7 mouse cellular contexts compared by ENCODE assay signal in the genomic region with DNA sequence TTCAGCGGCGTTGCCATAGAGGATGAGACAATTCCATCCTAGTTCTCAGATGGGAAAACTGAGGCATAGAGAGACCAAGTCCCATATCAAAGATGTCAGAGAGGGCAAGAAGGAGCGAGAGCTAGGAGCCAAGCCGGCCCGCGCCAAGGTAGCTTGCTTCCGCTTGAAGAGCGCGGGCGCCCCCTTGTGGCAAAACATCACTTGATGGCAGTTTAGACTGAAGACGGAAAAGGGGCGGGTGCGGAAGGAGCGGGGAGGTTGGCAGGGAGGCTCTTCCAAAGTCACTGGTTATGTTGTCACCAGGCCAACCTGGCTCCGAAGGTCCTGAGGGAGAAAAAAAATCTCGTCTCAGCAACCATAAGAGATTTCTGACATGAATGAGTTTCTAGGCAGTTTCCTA. TPM values are rescaled to one million over a fixed set of nuclear protein-coding genes. Genes with fewer than 3 reads are reported as not detected.
DNase-seq lines count a peak whose midpoint lies in the region; ATAC-seq and TF ChIP-seq lines count a peak whose summit lies in the region.

No protein-coding gene starts in this region.

- H3K9ac ChIP-seq in hindbrain, embryonic 15.5 days, result 0 out of 2 replicates have a peak overlapping the region, but pooled peaks have one; percentile 23

- no peak overlapping the region for H3K27ac ChIP-seq in cerebellum, adult 2 months (ENCODE audit: insufficient read depth, low read length)
- no peak overlapping the region for H3K27ac ChIP-seq in hindbrain, embryonic 15.5 days (replicated peaks)
- no peak overlapping the region for H3K27ac ChIP-seq in left cerebral cortex, adult 2 months

- WGBS in cerebellum, adult 2 months, result 2% methylated on average over 16 of the region's 16 CpGs
- WGBS in hindbrain, embryonic 15.5 days, result 1% methylated on average over 16 of the region's 16 CpGs

- no peaks in the 10 kb centered on the region for H3K27me3 ChIP-seq in cerebellum, adult 2 months (ENCODE audit: control insufficient read depth, insufficient read depth, low read length)
- H3K27me3 ChIP-seq in hindbrain, embryonic 15.5 days, result peaks cover 24% of the 10 kb centered on the region; the same call in 1 of the 2 replicates

- H3K9me3 ChIP-seq in hindbrain, embryonic 15.5 days, result no peaks in the 10 kb centered on the region

- no peak overlapping the region for H3K4me3 ChIP-seq in cerebellum, adult 2 months (replicated peaks; ENCODE audit: insufficient read depth, low read depth, low read length)
- H3K4me3 ChIP-seq in hindbrain, embryonic 15.5 days, result no peak overlapping the region
- H3K4me3 ChIP-seq in left cerebral cortex, adult 2 months, result no peak overlapping the region

- intact Hi-C loops in left cerebral cortex, adult 2 months (cut with DNase I), result loop anchor here (1.0 to 2.0 kb wide), 2 partner anchors 310 to 348 kb away; no protein-coding TSS in a partner anchor

- peak overlapping the region; percentile 35 for H3K4me2 ChIP-seq in hindbrain, embryonic 15.5 days

- TF ChIP-seq CTCF in cerebellum, adult 2 months (IDR thresholded peaks at IDR 0.05; ENCODE audit: borderline replicate concordance, insufficient read depth, low read depth, low read length), result peak; percentile 75
- TF ChIP-seq CTCF in left cerebral cortex, adult 2 months (IDR thresholded peaks at IDR 0.05), result peak; percentile 95

- no peaks in the 10 kb centered on the region for H3K36me3 ChIP-seq in hindbrain, embryonic 15.5 days

- peak; percentile 84; the same call in 1 of the 2 replicates for ATAC-seq in frontal cortex, adult (ENCODE audit: low TSS enrichment)
- ATAC-seq in hindbrain, embryonic 15.5 days (ENCODE audit: low FRiP score, low read depth), result no peak

- no peak for TF ChIP-seq POLR2A in cerebellum, adult 2 months (IDR thresholded peaks at IDR 0.05; ENCODE audit: borderline replicate concordance, insufficient read depth, low read length)

- peak; percentile 81 for DNase-seq in T-cell, adult 2 months (ENCODE audit: low spot score)
- DNase-seq in cerebellum, adult 2 months, result peak; percentile 62 to 76
- DNase-seq in left cerebral cortex, adult 2 months (ENCODE audit: extremely low spot score in 1 of 2, low spot score in 2 of 2), result peak; percentile 82 to 88
- peak; percentile 93 for DNase-seq in mesoderm, embryonic 11.5 days (ENCODE audit: low read depth, low spot score)
- DNase-seq in skeletal muscle tissue, adult 2 months (ENCODE audit: low read depth, low spot score), result peak; percentile 71

- no peaks in the 10 kb centered on the region for H3K4me1 ChIP-seq in cerebellum, adult 2 months (ENCODE audit: control insufficient read depth, insufficient read depth, low read length)
- H3K4me1 ChIP-seq in hindbrain, embryonic 15.5 days (replicated peaks), result no peaks in the 10 kb centered on the region

RNA-seq across cellular contexts. Expression of a gene that starts 27.7 kb away (rescaled TPM):
- 13.8 and 15.3 TPM in 2 replicates for polyA plus RNA-seq in cerebellum, adult 2 months (2012; rRNA removed)
- 19.0 and 19.2 TPM in 2 replicates for polyA plus RNA-seq in hindbrain, embryonic 15.5 days (2015; fragmentation: Nextera tagmentation; extraction: Ambion mirVana)
- total RNA-seq in left cerebral cortex, adult 2 months (2021), result 10 to 100 TPM; 19.7 to 21.9 TPM
